Mouse (Mus musculus): Measurements from ENCODE around the gene Nelfa. TPM values are rescaled to one million over a fixed set of nuclear protein-coding genes. Genes with fewer than 3 reads are reported as not detected.
"Not testable (repeated sequence)": the region's sequence is repeated elsewhere in the genome, so short reads cannot be mapped to it uniquely, and the experiment has no call there.

Gene Nelfa
- polyA plus RNA-seq (2016; fragmentation: Nextera tagmentation; extraction: Ambion mirVana), result 90.5 and 93.8 TPM in 2 replicates

GRCm38 (mm10) chr5:33936120-33936707 lies at the start of gene Nelfa:
Gene Nelfa, minus strand, starts transcription at chr5:33936413.
- peak within 1 kb of the TSS; percentile 97 for H3K27ac ChIP-seq
- WGBS, result under 1% methylated on average over 61 of the region's 61 CpGs

GRCm38 (mm10) chr5:33983309-33984121 lies 47.3 kb upstream of the Nelfa start, which contains the start of gene Gm1673:
Gene Gm1673, plus strand, starts transcription at chr5:33983433.
- Histone ChIP-seq H3K27ac (peak within 1 kb of the TSS; percentile 92), H3K27me3 (ENCODE audit: low read depth, poor library complexity, severe bottlenecking) (0 out of 2 replicates have a peak, but pooled peaks cover 6% of the 10 kb centered on the region), H3K4me3 (peak within 1 kb of the TSS; percentile 93), H3K36me3 (peaks cover 16% of the 10 kb centered on the region), H3K4me1 (peaks cover 31% of the 10 kb centered on the region), H3K9me3 (replicated peaks) (no peaks in the 10 kb centered on the region)
- under 1% methylated on average over 88 of the region's 88 CpGs for WGBS
- DNase-seq (ENCODE audit: low spot score), result peak; percentile 94

More at GRCm38 (mm10) chr5:33936120-33936707, at the start of gene Nelfa:
- peak within 1 kb of the TSS; percentile 93 for H3K4me3 ChIP-seq
- H3K27me3 ChIP-seq (ENCODE audit: low read depth, poor library complexity, severe bottlenecking), result no peaks in the 10 kb centered on the region
- DNase-seq (ENCODE audit: low spot score), result peak; percentile 97
- peaks cover 52% of the 10 kb centered on the region for H3K36me3 ChIP-seq
- H3K4me1 ChIP-seq, result peaks cover 19% of the 10 kb centered on the region
- H3K9me3 ChIP-seq (replicated peaks), result peaks cover 3% of the 10 kb centered on the region; the same call in 1 of the 2 replicates

GRCm38 (mm10) chr5:33982731-33983259 lies 46.6 kb upstream of the Nelfa start:
- 0 out of 2 replicates have a peak, but pooled peaks cover 6% of the 10 kb centered on the region for H3K27me3 ChIP-seq (ENCODE audit: low read depth, poor library complexity, severe bottlenecking)
- peak overlapping the region; percentile 93 for H3K4me3 ChIP-seq
- no peak for DNase-seq (ENCODE audit: low spot score)
- H3K9me3 ChIP-seq (replicated peaks), result no peaks in the 10 kb centered on the region
- H3K36me3 ChIP-seq, result peaks cover 16% of the 10 kb centered on the region
- peak overlapping the region; percentile 92 for H3K27ac ChIP-seq
- 7% methylated on average over 26 of the region's 26 CpGs for WGBS
- H3K4me1 ChIP-seq, result peaks cover 31% of the 10 kb centered on the region

GRCm38 (mm10) chr5:33976267-33976666 lies 40.1 kb upstream of the Nelfa start:
- 0 out of 2 replicates have a peak, but pooled peaks cover 3% of the 10 kb centered on the region for H3K36me3 ChIP-seq
- no peak overlapping the region for H3K4me3 ChIP-seq
- WGBS, result 48% methylated on average over 3 of the region's 3 CpGs
- DNase-seq (ENCODE audit: low spot score), result no peak
- no peaks in the 10 kb centered on the region for H3K4me1 ChIP-seq
- H3K27me3 ChIP-seq (ENCODE audit: low read depth, poor library complexity, severe bottlenecking), result no peaks in the 10 kb centered on the region
- H3K9me3 ChIP-seq (replicated peaks), result no peaks in the 10 kb centered on the region
- H3K27ac ChIP-seq, result no peak overlapping the region

- Histone ChIP-seq H3K36me3 (0 out of 2 replicates have a peak, but pooled peaks cover 3% of the 10 kb centered on the region), H3K9me3 (replicated peaks) (no peaks in the 10 kb centered on the region), H3K27ac (no peak overlapping the region), H3K4me3 (no peak overlapping the region), H3K4me1 (no peaks in the 10 kb centered on the region), H3K27me3 (ENCODE audit: low read depth, poor library complexity, severe bottlenecking) (no peaks in the 10 kb centered on the region)
- 73% methylated on average over 2 of the region's 2 CpGs for WGBS
- DNase-seq (ENCODE audit: low spot score), result no peak
Observed at GRCm38 (mm10) chr5:33974736-33975135, 38.5 kb upstream of the Nelfa start.

GRCm38 (mm10) chr5:33959382-33959781 lies 23.2 kb upstream of the Nelfa start:
- no peaks in the 10 kb centered on the region for H3K27me3 ChIP-seq (ENCODE audit: low read depth, poor library complexity, severe bottlenecking)
- H3K4me1 ChIP-seq, result no peaks in the 10 kb centered on the region
- no peak for DNase-seq (ENCODE audit: low spot score)
- H3K4me3 ChIP-seq, result no peak overlapping the region
- no peaks in the 10 kb centered on the region for H3K36me3 ChIP-seq
- 81% methylated on average over 4 of the region's 4 CpGs for WGBS
- H3K9me3 ChIP-seq (replicated peaks), result peaks cover 4% of the 10 kb centered on the region; the same call in 1 of the 2 replicates
- H3K27ac ChIP-seq, result no peak overlapping the region

GRCm38 (mm10) chr5:33955868-33956267 lies 19.7 kb upstream of the Nelfa start:
- Histone ChIP-seq H3K4me3 (no peak overlapping the region), H3K9me3 (replicated peaks) (peaks cover 11% of the 10 kb centered on the region; the same call in 1 of the 2 replicates), H3K36me3 (no peaks in the 10 kb centered on the region), H3K27ac (no peak overlapping the region), H3K4me1 (no peaks in the 10 kb centered on the region), H3K27me3 (ENCODE audit: low read depth, poor library complexity, severe bottlenecking) (no peaks in the 10 kb centered on the region)
- no peak for DNase-seq (ENCODE audit: low spot score)
- WGBS, result 65% methylated on average over 4 of the region's 4 CpGs

GRCm38 (mm10) chr5:33954354-33954753 lies 18.1 kb upstream of the Nelfa start:
- no peak overlapping the region for H3K4me3 ChIP-seq
- H3K27me3 ChIP-seq (ENCODE audit: low read depth, poor library complexity, severe bottlenecking), result no peaks in the 10 kb centered on the region
- H3K9me3 ChIP-seq (replicated peaks), result peaks cover 11% of the 10 kb centered on the region; the same call in 1 of the 2 replicates
- no peaks in the 10 kb centered on the region for H3K4me1 ChIP-seq
- DNase-seq (ENCODE audit: low spot score), result peak; percentile 68
- WGBS, result 44% methylated on average over 10 of the region's 10 CpGs
- no peaks in the 10 kb centered on the region for H3K36me3 ChIP-seq
- H3K27ac ChIP-seq, result no peak overlapping the region

- Histone ChIP-seq H3K36me3 (no peaks in the 10 kb centered on the region), H3K27me3 (ENCODE audit: low read depth, poor library complexity, severe bottlenecking) (no peaks in the 10 kb centered on the region), H3K9me3 (replicated peaks) (peaks cover 11% of the 10 kb centered on the region; the same call in 1 of the 2 replicates), H3K4me3 (no peak overlapping the region), H3K4me1 (no peaks in the 10 kb centered on the region), H3K27ac (no peak overlapping the region)
- 89% methylated on average over 17 of the region's 17 CpGs for WGBS
- DNase-seq (ENCODE audit: low spot score), result no peak
Observed at GRCm38 (mm10) chr5:33953471-33954185, 17.4 kb upstream of the Nelfa start.

- Histone ChIP-seq H3K4me1 (no peaks in the 10 kb centered on the region), H3K27ac (no peak overlapping the region), H3K36me3 (no peaks in the 10 kb centered on the region), H3K27me3 (ENCODE audit: low read depth, poor library complexity, severe bottlenecking) (no peaks in the 10 kb centered on the region), H3K9me3 (replicated peaks) (peaks cover 6% of the 10 kb centered on the region), H3K4me3 (no peak overlapping the region)
- DNase-seq (ENCODE audit: low spot score), result no peak
- WGBS, result 94% methylated on average over 4 of the region's 4 CpGs
Observed at GRCm38 (mm10) chr5:33948314-33948713, 12.1 kb upstream of the Nelfa start.

GRCm38 (mm10) chr5:33947035-33947434 lies 10.8 kb upstream of the Nelfa start:
- not testable (repeated sequence) for H3K27ac ChIP-seq; DNase-seq (ENCODE audit: low spot score); H3K27me3 ChIP-seq (ENCODE audit: low read depth, poor library complexity, severe bottlenecking); H3K9me3 ChIP-seq (replicated peaks); H3K36me3 ChIP-seq; H3K4me3 ChIP-seq; H3K4me1 ChIP-seq
- WGBS, result 85% methylated on average over 16 of the region's 16 CpGs

- DNase-seq (ENCODE audit: low spot score), result no peak
- Histone ChIP-seq H3K27ac (no peak overlapping the region), H3K4me3 (no peak overlapping the region), H3K27me3 (ENCODE audit: low read depth, poor library complexity, severe bottlenecking) (no peaks in the 10 kb centered on the region), H3K36me3 (peaks cover 40% of the 10 kb centered on the region), H3K4me1 (peaks cover 19% of the 10 kb centered on the region), H3K9me3 (replicated peaks) (peaks cover 10% of the 10 kb centered on the region; the same call in 1 of the 2 replicates)
- WGBS, result 94% methylated on average over 3 of the region's 3 CpGs
Observed at GRCm38 (mm10) chr5:33938448-33938847, 2.2 kb upstream of the Nelfa start.
